Mouse (Mus musculus) small intestine, adult 2 months (tissue): ENCODE data around the gene Fbxo22.

Source experiments
- CTCF ChIP-seq: fragments of 200-500 bp; IDR thresholded peaks from 2 replicates; pipeline ENCODE4 v1.5.1; 2012; ENCODE audit warnings: low read depth, mild to moderate bottlenecking, control low read depth, inconsistent platforms, low read length, moderate library complexity, mixed read lengths; ENCODE audit not compliant: insufficient replicate concordance, insufficient read length; ENCODE audit errors: extremely low read depth
- POLR2A ChIP-seq: fragments of 200-500 bp; IDR thresholded peaks from 2 replicates; pipeline ENCODE4 v1.6.1; 2012; ENCODE audit warnings: low read depth, mild to moderate bottlenecking, control low read depth, inconsistent platforms, low read length, moderate library complexity

- TF ChIP-seq CTCF: no peak
- no peak for TF ChIP-seq POLR2A
Measured at GRCm38 (mm10) chr9:55199348-55199747, 9.4 kb upstream of the Fbxo22 start.
